Mouse (Mus musculus): ENCODE results near the gene Inpp5a. TPM values are rescaled to one million over a fixed set of nuclear protein-coding genes. Genes with fewer than 3 reads are reported as not detected.

The Inpp5a gene
- polyA plus RNA-seq, 1 experiment from 2014 or later: 28.8 TPM

DNA sequence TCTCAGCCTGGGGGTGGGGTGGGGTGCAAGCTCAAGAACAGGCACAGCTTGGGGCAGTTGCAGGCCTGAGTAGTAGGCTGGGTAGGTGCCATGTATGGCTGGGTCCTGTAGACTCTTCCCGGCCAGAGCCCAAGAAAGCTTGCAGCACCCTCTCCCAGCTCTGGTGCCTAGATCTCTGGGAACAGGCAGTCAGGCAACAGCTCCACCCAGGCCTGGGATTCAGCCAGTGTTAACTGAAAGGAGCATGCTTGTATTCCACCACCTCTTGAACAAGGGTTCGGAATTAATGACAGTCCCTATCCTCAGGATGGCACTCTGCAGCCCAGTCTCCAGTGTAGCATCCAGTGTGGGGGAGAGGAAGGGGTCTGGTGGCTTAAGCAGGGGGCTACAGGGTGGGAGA, 20.7 kb upstream of the Inpp5a start:
- Histone ChIP-seq H3K36me3 (ENCODE audit: control insufficient read depth, insufficient read depth, low read length) (no peaks in the 10 kb centered on the region), H3K4me3 (ENCODE audit: low read length) (no peak overlapping the region), H3K9me3 (ENCODE audit: control insufficient read depth, low read length) (no peaks in the 10 kb centered on the region), H3K4me1 (replicated peaks; ENCODE audit: control insufficient read depth, insufficient read depth, low read length) (peaks cover 62% of the 10 kb centered on the region), H3K9ac (ENCODE audit: low read length) (peak overlapping the region; percentile 27; the same call in 1 of the 2 replicates), H3K27me3 (ENCODE audit: control insufficient read depth, insufficient read depth, low read depth, low read length) (no peaks in the 10 kb centered on the region), H3K4me2 (ENCODE audit: low read depth, low read length) (no peak overlapping the region), H3K27ac (ENCODE audit: low read length) (peak overlapping the region; percentile 91)
- ATAC-seq (ENCODE audit: low read depth): peak; percentile 5; the same call in 1 of the 2 replicates
- WGBS: 64% methylated on average over 2 of the region's 2 CpGs

DNA sequence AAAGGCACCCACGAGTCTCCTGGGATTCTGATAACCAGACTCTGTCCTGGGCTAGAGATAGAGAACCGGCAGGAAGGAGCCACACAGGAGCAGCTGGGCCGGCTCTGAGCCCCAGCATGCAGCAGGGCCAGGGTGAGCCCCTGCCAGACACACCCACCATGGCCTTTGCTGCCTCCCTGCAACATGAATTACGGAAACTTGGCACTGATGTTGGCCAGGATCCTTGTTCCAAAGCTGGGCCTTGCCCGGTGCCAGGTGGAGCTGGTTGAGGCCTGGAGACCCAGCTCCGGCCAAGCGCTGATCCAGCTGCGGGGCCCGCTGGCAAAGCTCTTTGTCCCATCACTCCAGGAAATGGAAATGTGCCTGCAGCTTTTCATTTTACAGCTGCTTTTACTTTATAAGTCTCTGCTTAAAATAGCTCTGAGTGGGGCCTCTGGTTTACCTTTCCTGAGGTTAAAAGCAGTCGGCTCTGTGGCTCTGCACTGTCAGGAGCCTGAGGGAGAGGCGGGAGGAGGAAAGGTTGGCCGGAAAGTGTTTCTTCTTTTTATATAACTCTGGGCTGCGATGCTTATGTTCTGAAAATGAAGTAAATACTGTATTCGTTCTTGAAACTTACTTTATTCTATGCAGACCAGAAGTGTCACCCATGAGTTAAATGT, 20.1 kb upstream of the Inpp5a start:
- Histone ChIP-seq H3K9me3 (ENCODE audit: control insufficient read depth, low read length) (no peaks in the 10 kb centered on the region), H3K9ac (ENCODE audit: low read length) (no peak overlapping the region; the same call in 1 of the 2 replicates), H3K27me3 (ENCODE audit: control insufficient read depth, insufficient read depth, low read depth, low read length) (no peaks in the 10 kb centered on the region), H3K4me3 (ENCODE audit: low read length) (no peak overlapping the region), H3K36me3 (ENCODE audit: control insufficient read depth, insufficient read depth, low read length) (no peaks in the 10 kb centered on the region), H3K27ac (ENCODE audit: low read length) (peak overlapping the region; percentile 91), H3K4me1 (replicated peaks; ENCODE audit: control insufficient read depth, insufficient read depth, low read length) (peaks cover 56% of the 10 kb centered on the region), H3K4me2 (ENCODE audit: low read depth, low read length) (no peak overlapping the region)
- ATAC-seq (ENCODE audit: low read depth): peak; percentile 24; the same call in 1 of the 2 replicates
- 41% methylated on average over 14 of the region's 14 CpGs for WGBS

- no peaks in the 10 kb centered on the region for H3K9me3 ChIP-seq (ENCODE audit: control insufficient read depth, low read length)
- peaks cover 48% of the 10 kb centered on the region for H3K4me1 ChIP-seq (replicated peaks; ENCODE audit: control insufficient read depth, insufficient read depth, low read length)
- H3K4me2 ChIP-seq (ENCODE audit: low read depth, low read length): no peak overlapping the region
- no peak overlapping the region; the same call in 1 of the 2 replicates for H3K9ac ChIP-seq (ENCODE audit: low read length)
- H3K27me3 ChIP-seq (ENCODE audit: control insufficient read depth, insufficient read depth, low read depth, low read length): no peaks in the 10 kb centered on the region
- no peak overlapping the region for H3K4me3 ChIP-seq (ENCODE audit: low read length)
- H3K36me3 ChIP-seq (ENCODE audit: control insufficient read depth, insufficient read depth, low read length): no peaks in the 10 kb centered on the region
- ATAC-seq (ENCODE audit: low read depth): no peak
- 70% methylated on average over 6 of the region's 6 CpGs for whole genome bisulfite sequencing
- peak overlapping the region; percentile 91 for H3K27ac ChIP-seq (ENCODE audit: low read length)
Observed at GRCm38 (mm10) chr7:139369501-139370088, 19.3 kb upstream of the Inpp5a start.

DNA sequence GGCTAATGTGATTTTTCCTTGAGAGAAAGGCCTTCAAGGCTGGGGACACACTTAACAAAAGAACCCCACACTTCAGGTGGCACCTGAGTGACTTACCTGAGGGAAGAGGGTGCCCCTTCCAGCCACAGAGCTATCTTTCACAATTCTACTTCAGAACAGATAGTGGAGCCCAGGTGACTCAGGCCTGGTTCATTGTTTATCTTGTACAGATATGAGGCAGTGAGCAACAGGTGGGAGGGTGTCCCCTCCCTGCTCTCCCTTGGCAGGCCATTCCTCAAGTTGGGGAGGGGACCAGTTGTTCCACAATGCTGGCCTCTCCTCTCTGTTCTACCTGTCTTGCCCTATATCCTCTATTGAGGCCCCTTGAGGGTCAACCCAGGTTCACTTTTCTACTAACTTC, 17.5 kb upstream of the Inpp5a start:
- no peak overlapping the region for H3K27ac ChIP-seq (ENCODE audit: low read length)
- peaks cover 31% of the 10 kb centered on the region for H3K4me1 ChIP-seq (replicated peaks; ENCODE audit: control insufficient read depth, insufficient read depth, low read length)
- no peaks in the 10 kb centered on the region for H3K9me3 ChIP-seq (ENCODE audit: control insufficient read depth, low read length)
- no peak overlapping the region for H3K4me3 ChIP-seq (ENCODE audit: low read length)
- no peak overlapping the region for H3K9ac ChIP-seq (ENCODE audit: low read length)
- ATAC-seq (ENCODE audit: low read depth): no peak
- H3K27me3 ChIP-seq (ENCODE audit: control insufficient read depth, insufficient read depth, low read depth, low read length): no peaks in the 10 kb centered on the region
- H3K36me3 ChIP-seq (ENCODE audit: control insufficient read depth, insufficient read depth, low read length): no peaks in the 10 kb centered on the region
- no peak overlapping the region for H3K4me2 ChIP-seq (ENCODE audit: low read depth, low read length)

- Histone ChIP-seq H3K27ac (ENCODE audit: low read length) (no peak overlapping the region), H3K4me2 (ENCODE audit: low read depth, low read length) (no peak overlapping the region), H3K27me3 (ENCODE audit: control insufficient read depth, insufficient read depth, low read depth, low read length) (no peaks in the 10 kb centered on the region), H3K4me3 (ENCODE audit: low read length) (no peak overlapping the region), H3K9ac (ENCODE audit: low read length) (no peak overlapping the region), H3K36me3 (ENCODE audit: control insufficient read depth, insufficient read depth, low read length) (no peaks in the 10 kb centered on the region), H3K9me3 (ENCODE audit: control insufficient read depth, low read length) (no peaks in the 10 kb centered on the region), H3K4me1 (replicated peaks; ENCODE audit: control insufficient read depth, insufficient read depth, low read length) (no peaks in the 10 kb centered on the region; the same call in 1 of the 2 replicates)
- ATAC-seq (ENCODE audit: low read depth): no peak
- WGBS: 65% methylated on average over 7 of the region's 7 CpGs
Observed at GRCm38 (mm10) chr7:139377381-139377780, 11.5 kb upstream of the Inpp5a start.

GRCm38 (mm10) chr7:139378355-139378754, 10.6 kb upstream of the Inpp5a start:
- 73% methylated on average over 3 of the region's 3 CpGs for WGBS
- Histone ChIP-seq H3K4me3 (ENCODE audit: low read length) (no peak overlapping the region), H3K4me1 (replicated peaks; ENCODE audit: control insufficient read depth, insufficient read depth, low read length) (no peaks in the 10 kb centered on the region; the same call in 1 of the 2 replicates), H3K36me3 (ENCODE audit: control insufficient read depth, insufficient read depth, low read length) (no peaks in the 10 kb centered on the region), H3K27me3 (ENCODE audit: control insufficient read depth, insufficient read depth, low read depth, low read length) (no peaks in the 10 kb centered on the region), H3K9ac (ENCODE audit: low read length) (no peak overlapping the region), H3K9me3 (ENCODE audit: control insufficient read depth, low read length) (no peaks in the 10 kb centered on the region), H3K27ac (ENCODE audit: low read length) (no peak overlapping the region), H3K4me2 (ENCODE audit: low read depth, low read length) (no peak overlapping the region)
- no peak for ATAC-seq (ENCODE audit: low read depth)

DNA sequence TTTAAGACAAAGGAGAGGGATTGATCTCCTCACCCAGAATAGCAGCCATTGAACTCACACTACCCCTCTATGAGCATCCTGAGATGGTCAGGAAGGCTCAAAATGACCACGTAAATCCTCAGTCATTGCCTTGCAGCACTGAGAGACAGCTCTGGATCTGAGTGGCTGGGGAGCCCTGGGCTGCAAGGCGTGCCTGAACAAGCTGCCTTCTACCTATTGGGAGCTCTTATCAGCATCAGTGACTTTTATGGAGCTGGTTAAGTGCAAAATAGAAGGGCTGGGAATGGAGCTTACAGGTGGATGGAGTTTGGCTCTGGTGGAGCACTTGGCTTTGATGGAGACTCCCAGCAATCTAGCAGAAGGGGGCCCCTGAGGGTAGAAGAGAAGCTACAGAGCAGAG, 9.2 kb upstream of the Inpp5a start:
- ATAC-seq (ENCODE audit: low read depth): peak; percentile 43
- no peak overlapping the region for H3K4me3 ChIP-seq (ENCODE audit: low read length)
- H3K36me3 ChIP-seq (ENCODE audit: control insufficient read depth, insufficient read depth, low read length): no peaks in the 10 kb centered on the region
- no peak overlapping the region for H3K9ac ChIP-seq (ENCODE audit: low read length)
- no peaks in the 10 kb centered on the region for H3K9me3 ChIP-seq (ENCODE audit: control insufficient read depth, low read length)
- H3K4me1 ChIP-seq (replicated peaks; ENCODE audit: control insufficient read depth, insufficient read depth, low read length): peaks cover 1% of the 10 kb centered on the region
- WGBS: 40% methylated on average over 2 of the region's 2 CpGs
- no peaks in the 10 kb centered on the region for H3K27me3 ChIP-seq (ENCODE audit: control insufficient read depth, insufficient read depth, low read depth, low read length)
- peak overlapping the region; percentile 59 for H3K27ac ChIP-seq (ENCODE audit: low read length)
- H3K4me2 ChIP-seq (ENCODE audit: low read depth, low read length): no peak overlapping the region

DNA sequence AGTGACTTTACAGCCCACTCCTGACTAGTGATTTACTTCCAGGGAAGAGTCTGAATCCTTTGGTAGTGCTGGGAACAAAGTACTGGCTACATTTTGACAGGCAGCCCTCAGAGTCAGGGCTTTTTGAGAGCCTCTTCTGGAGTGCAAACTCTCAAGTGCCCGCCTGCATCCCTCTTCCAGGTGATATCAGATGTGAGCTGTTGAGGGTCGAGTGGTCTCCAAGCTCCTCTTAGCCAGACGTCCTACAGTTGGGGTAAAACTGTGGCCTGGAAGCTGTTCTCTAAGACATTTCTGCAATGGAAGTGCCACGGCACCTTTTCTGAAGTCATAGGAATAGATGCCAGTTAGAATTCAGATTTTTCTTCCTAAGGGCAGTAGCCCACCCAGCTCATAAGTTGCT, 8.7 kb upstream of the Inpp5a start:
- Histone ChIP-seq H3K27ac (ENCODE audit: low read length) (peak overlapping the region; percentile 59), H3K4me3 (ENCODE audit: low read length) (no peak overlapping the region), H3K27me3 (ENCODE audit: control insufficient read depth, insufficient read depth, low read depth, low read length) (no peaks in the 10 kb centered on the region), H3K9me3 (ENCODE audit: control insufficient read depth, low read length) (no peaks in the 10 kb centered on the region), H3K4me1 (replicated peaks; ENCODE audit: control insufficient read depth, insufficient read depth, low read length) (peaks cover 2% of the 10 kb centered on the region), H3K4me2 (ENCODE audit: low read depth, low read length) (no peak overlapping the region), H3K9ac (ENCODE audit: low read length) (no peak overlapping the region), H3K36me3 (ENCODE audit: control insufficient read depth, insufficient read depth, low read length) (no peaks in the 10 kb centered on the region)
- ATAC-seq (ENCODE audit: low read depth): peak; percentile 77
- 32% methylated on average over 4 of the region's 4 CpGs for WGBS

DNA sequence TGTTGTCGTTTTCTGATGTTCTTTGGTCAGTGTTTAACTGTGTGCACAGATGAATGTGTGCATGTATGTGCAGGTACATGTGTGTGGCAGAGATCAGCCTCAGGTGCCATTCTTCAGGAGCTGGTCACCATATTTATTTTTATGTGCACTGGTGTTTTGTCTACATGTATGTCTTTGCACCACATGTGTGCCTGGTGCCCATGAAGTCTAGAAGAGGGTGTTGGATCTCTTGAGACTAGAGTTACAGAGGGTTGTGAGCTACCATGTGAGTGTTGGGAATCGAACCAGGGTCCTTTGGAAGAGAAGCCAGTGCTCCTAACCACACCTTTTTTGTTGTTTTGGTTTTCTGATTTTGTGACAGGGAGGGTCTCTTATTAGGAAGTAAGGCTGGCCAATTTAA, 7.0 kb upstream of the Inpp5a start:
- Histone ChIP-seq H3K4me1 (replicated peaks; ENCODE audit: control insufficient read depth, insufficient read depth, low read length) (peaks cover 4% of the 10 kb centered on the region), H3K4me3 (ENCODE audit: low read length) (no peak overlapping the region), H3K27ac (ENCODE audit: low read length) (no peak overlapping the region), H3K9me3 (ENCODE audit: control insufficient read depth, low read length) (no peaks in the 10 kb centered on the region), H3K36me3 (ENCODE audit: control insufficient read depth, insufficient read depth, low read length) (no peaks in the 10 kb centered on the region), H3K4me2 (ENCODE audit: low read depth, low read length) (no peak overlapping the region), H3K9ac (ENCODE audit: low read length) (no peak overlapping the region), H3K27me3 (ENCODE audit: control insufficient read depth, insufficient read depth, low read depth, low read length) (no peaks in the 10 kb centered on the region)
- WGBS: 82% methylated on average over 2 of the region's 2 CpGs
- no peak for ATAC-seq (ENCODE audit: low read depth)
